Mouse (Mus musculus) kidney, postnatal 0 days (tissue): ENCODE results near the gene Agtrap. TPM values are rescaled to one million over a fixed set of nuclear protein-coding genes. Genes with fewer than 3 reads are reported as not detected.
"Not testable (repeated sequence)": the region's sequence is repeated elsewhere in the genome, so short reads cannot be mapped to it uniquely, and the experiment has no call there.

ENCODE experiments used
- ATAC-seq: fragments of 200-750 bp; cut with Nextera tagmentation; replicated peaks from 2 replicates; pipeline ENCODE4 v1.8.0; 2017; ENCODE audit warnings: low read depth, moderate number of reproducible peaks, moderate TSS enrichment, moderate library complexity; ENCODE audit not compliant: low FRiP score
- DNase-seq: peaks from one replicate; pipeline ENCODE4 v3.0.0-alpha.2; 2016; ENCODE audit warnings: low spot score
- H3K27ac ChIP-seq: fragments of 300-500 bp; sonication (generic); 2 replicates; pipeline ENCODE4 v1.5.1; 2014; ENCODE audit warnings: mild to moderate bottlenecking
- H3K27me3 ChIP-seq: fragments of 300-500 bp; sonication (generic); 2 replicates; pipeline ENCODE4 v1.6.1; 2014; ENCODE audit warnings: low read length, mixed read lengths; ENCODE audit not compliant: insufficient read depth
- H3K36me3 ChIP-seq: fragments of 300-500 bp; sonication (generic); 2 replicates; pipeline ENCODE4 v1.6.1; 2014; ENCODE audit warnings: low read length, mixed read lengths; ENCODE audit not compliant: insufficient read depth
- H3K4me1 ChIP-seq: fragments of 300-500 bp; sonication (generic); replicated peaks from 2 replicates; pipeline ENCODE4 v1.6.1; 2014; ENCODE audit warnings: antibody characterized with exemption, low read length, mixed read lengths; ENCODE audit not compliant: insufficient read depth
- H3K4me2 ChIP-seq: fragments of 300-500 bp; sonication (generic); 2 replicates; pipeline ENCODE4 v1.6.1; 2014; ENCODE audit warnings: mild to moderate bottlenecking, low read length, moderate library complexity, mixed read lengths
- H3K4me3 ChIP-seq: fragments of 300-500 bp; sonication (generic); replicated peaks from 2 replicates; pipeline ENCODE4 v1.5.1; 2014; ENCODE audit warnings: low read depth, low read length
- H3K9ac ChIP-seq: fragments of 300-500 bp; sonication (generic); 2 replicates; pipeline ENCODE4 v1.6.1; 2014; ENCODE audit warnings: low read depth, low read length
- H3K9me3 ChIP-seq: fragments of 300-500 bp; sonication (generic); replicated peaks from 2 replicates; pipeline ENCODE4 v1.6.1; 2016; ENCODE audit warnings: low read length, inconsistent platforms, mixed read lengths
- CTCF ChIP-seq: IDR thresholded peaks from 2 replicates; pipeline ENCODE4 v1.5.1; 2016; ENCODE audit warnings: antibody characterized with exemption, low read depth, mild to moderate bottlenecking, moderate library complexity
- WGBS: fragments of 180-500 bp; shearing (Covaris S2); extraction: QIAGEN DNeasy Blood & Tissue Kit; methylation state at CpG from one replicate; pipeline ENCODE4 v1.1.7; 2014; 5-methylcytosine and 5-hydroxymethylcytosine counted together
- polyA plus RNA-seq: library from polyadenylated mRNA; unstranded; fragments of >200 nt; fragmentation: Nextera tagmentation; extraction: Ambion mirVana; gene quantifications from 2 replicates; pipeline ENCODE4 v1.2.1, GENCODE M21; 2015

Agtrap gene
- polyA plus RNA-seq, 1 experiment from 2014 or later = 38.9 TPM

- no peak overlapping the region for H3K27ac ChIP-seq
- no peak for DNase-seq
- H3K9ac ChIP-seq = no peak overlapping the region
- no peak overlapping the region for H3K4me3 ChIP-seq
- H3K9me3 ChIP-seq = no peaks in the 10 kb centered on the region
- H3K36me3 ChIP-seq = peaks cover 58% of the 10 kb centered on the region
- no peaks in the 10 kb centered on the region; the same call in 1 of the 2 replicates for H3K4me1 ChIP-seq
- no peak for TF ChIP-seq CTCF
- 67% methylated on average over 4 of the region's 4 CpGs for WGBS
- no peaks in the 10 kb centered on the region for H3K27me3 ChIP-seq
- no peak for ATAC-seq
- no peak overlapping the region for H3K4me2 ChIP-seq
Measured at GRCm38 (mm10) chr4:148046450-148047031, 41.3 kb downstream of the Agtrap start.

DNA sequence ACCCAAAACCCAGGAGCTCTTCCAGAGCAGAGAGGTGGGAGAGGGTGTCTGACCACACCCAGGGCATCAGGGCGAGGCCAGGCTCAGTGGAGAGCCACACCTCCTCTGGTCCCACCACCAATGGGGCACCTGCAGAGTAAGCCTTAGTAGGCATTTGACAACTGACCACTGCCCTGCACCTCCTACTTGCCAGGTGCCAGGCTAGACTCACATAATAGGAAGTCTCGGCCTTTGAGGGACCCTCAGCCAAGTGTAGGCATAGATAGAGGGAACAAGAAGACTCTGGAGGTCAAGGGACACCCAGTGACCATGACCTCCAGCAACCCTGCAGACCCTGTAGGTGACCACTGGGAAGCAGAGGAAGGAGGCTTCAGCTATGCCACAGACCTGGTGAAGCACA is 43.7 kb downstream of the Agtrap start:
- Histone ChIP-seq H3K4me3 (no peak overlapping the region), H3K9me3 (no peaks in the 10 kb centered on the region), H3K27me3 (no peaks in the 10 kb centered on the region), H3K4me1 (peaks cover 16% of the 10 kb centered on the region), H3K36me3 (peaks cover 37% of the 10 kb centered on the region), H3K9ac (no peak overlapping the region), H3K27ac (no peak overlapping the region), H3K4me2 (no peak overlapping the region)
- DNase-seq = no peak
- WGBS = 95% methylated on average over 2 of the region's 2 CpGs
- no peak for TF ChIP-seq CTCF
- ATAC-seq = no peak

DNA sequence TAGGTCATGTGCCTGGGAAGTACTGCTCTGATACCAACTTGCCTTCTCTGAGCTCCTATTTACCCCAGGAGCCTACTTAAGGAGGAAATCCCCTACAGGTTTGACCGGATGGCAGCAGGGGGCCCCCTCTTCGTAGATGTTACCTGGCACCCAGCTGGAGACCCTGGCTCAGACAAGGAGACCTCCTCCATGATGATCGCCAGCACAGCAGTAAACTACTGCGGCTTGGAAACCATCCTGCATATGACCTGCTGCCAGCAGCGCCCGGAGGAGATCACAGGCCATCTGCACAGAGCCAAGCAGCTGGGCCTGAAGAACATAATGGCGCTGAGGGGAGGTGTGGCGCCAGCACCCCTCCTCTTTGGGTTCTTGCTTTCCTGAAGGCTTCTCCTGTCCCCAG is 44.5 kb downstream of the Agtrap start:
- not testable (repeated sequence) for H3K27me3 ChIP-seq, H3K9me3 ChIP-seq, H3K4me2 ChIP-seq, H3K27ac ChIP-seq, DNase-seq, H3K4me3 ChIP-seq, H3K9ac ChIP-seq, ATAC-seq
- Histone ChIP-seq H3K36me3 (peaks cover 35% of the 10 kb centered on the region), H3K4me1 (peaks cover 16% of the 10 kb centered on the region)
- WGBS = 88% methylated on average over 6 of the region's 8 CpGs

- Histone ChIP-seq H3K9ac (peak overlapping the region; percentile 52), H3K4me3 (peak overlapping the region; percentile 39), H3K9me3 (no peaks in the 10 kb centered on the region), H3K4me1 (peaks cover 16% of the 10 kb centered on the region), H3K27me3 (no peaks in the 10 kb centered on the region), H3K36me3 (peaks cover 26% of the 10 kb centered on the region), H3K27ac (peak overlapping the region; percentile 87), H3K4me2 (peak overlapping the region; percentile 73)
- no peak for TF ChIP-seq CTCF
- no peak for ATAC-seq
- DNase-seq = peak; percentile 77
- WGBS = 2% methylated on average over 16 of the region's 16 CpGs
Measured at GRCm38 (mm10) chr4:148041611-148042191, 46.1 kb downstream of the Agtrap start.

GRCm38 (mm10) chr4:148040933-148041610 is 46.8 kb downstream of the Agtrap start:
- H3K36me3 ChIP-seq = peaks cover 26% of the 10 kb centered on the region
- no peaks in the 10 kb centered on the region for H3K9me3 ChIP-seq
- peak; percentile 30 for ATAC-seq
- peak overlapping the region; percentile 73 for H3K4me2 ChIP-seq
- peak overlapping the region; percentile 39 for H3K4me3 ChIP-seq
- peak overlapping the region; percentile 52 for H3K9ac ChIP-seq
- no peak for TF ChIP-seq CTCF
- DNase-seq = peak; percentile 87
- H3K27me3 ChIP-seq = no peaks in the 10 kb centered on the region
- peak overlapping the region; percentile 87 for H3K27ac ChIP-seq
- WGBS = 2% methylated on average over 19 of the region's 19 CpGs
- H3K4me1 ChIP-seq = peaks cover 16% of the 10 kb centered on the region

DNA sequence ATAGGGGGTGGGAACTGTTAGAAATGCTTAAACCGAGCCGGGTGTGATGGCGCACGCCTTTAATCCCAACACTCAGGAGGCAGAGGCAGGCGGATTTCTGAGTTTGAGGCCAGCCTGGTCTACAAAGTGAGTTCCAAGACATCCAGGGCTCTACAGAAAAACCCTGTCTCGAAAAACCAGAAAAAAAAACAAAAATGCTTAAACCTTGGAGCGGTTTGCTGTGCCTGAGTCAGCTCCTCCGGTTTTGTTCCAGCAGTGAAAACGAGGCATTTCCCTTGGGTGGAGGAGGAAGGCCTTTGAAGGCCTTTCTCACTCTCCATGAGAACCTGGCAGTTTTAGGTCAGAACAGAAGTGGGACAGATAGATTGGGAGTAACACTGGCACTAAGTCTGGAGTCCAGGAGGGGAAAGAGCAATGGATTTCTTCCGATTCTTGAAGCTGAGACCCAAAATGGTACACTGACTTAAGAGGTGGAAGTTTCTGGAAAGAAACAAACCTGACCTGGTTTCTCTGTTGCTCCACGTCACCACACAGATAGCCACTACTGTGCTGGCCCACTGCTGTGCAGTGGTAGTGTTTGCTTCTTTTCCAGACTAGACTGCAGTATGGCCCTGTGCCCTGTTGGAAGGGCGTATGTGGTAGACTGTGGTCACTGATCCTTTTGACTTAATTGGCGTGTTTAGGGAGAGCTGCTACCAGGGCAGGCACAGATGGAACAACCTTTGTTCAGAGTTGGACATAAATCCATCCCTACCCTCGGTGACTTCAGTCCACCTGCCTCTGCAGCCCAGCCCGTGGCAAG is 47.6 kb downstream of the Agtrap start:
- WGBS = 58% methylated on average over 15 of the region's 15 CpGs
- Histone ChIP-seq H3K9ac (peak overlapping the region; percentile 31; the same call in 1 of the 2 replicates), H3K27me3 (no peaks in the 10 kb centered on the region), H3K27ac (peak overlapping the region; percentile 87), H3K4me1 (peaks cover 16% of the 10 kb centered on the region), H3K9me3 (no peaks in the 10 kb centered on the region), H3K4me3 (peak overlapping the region; percentile 81; the same call in 1 of the 2 replicates), H3K36me3 (peaks cover 18% of the 10 kb centered on the region; the same call in 1 of the 2 replicates), H3K4me2 (peak overlapping the region; percentile 73)
- no peak for ATAC-seq
- TF ChIP-seq CTCF = no peak
- no peak for DNase-seq
